Comparison of ENCODE assay signal across 8 mouse cellular contexts in the genomic region with DNA sequence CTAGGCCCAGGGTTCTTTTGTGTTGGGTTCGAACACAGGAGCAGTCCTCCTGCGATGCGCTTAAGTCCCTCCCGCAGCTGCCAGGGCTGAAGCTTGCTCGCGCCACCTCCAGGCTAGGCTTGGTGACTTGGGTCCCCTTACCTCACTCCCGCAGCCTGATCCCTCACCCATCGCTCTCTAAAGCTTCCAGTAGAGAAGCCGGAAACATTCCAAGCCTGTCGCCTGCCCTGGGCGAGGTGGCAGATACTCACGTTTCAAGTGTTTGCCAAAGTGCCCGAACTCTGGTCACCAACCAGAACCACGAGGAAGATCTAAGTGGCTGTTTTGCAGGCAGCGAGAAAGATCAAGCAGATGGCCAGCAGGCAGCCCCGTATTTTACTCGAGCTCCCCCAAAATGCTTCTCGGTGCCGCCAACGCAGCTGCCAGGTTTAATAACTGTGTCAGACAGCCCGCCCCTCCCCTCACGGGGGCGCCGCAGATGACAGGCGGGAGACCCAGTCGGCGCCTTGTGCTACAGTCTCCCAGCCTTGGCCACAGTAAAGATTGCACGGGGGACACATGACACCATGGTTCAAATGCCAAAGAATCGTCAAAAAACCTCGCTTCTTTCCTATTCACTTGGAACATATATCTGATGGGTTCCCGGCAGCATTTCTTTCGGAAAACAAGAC. TPM values are rescaled to one million over a fixed set of nuclear protein-coding genes. Genes with fewer than 3 reads are reported as not detected.
DNase-seq lines count a peak whose midpoint lies in the region; ATAC-seq and TF ChIP-seq lines count a peak whose summit lies in the region.

No protein-coding gene starts in this region.

- H3K36me3 ChIP-seq in ES-Bruce4 (ENCODE audit: control insufficient read depth, insufficient read depth, low read length, poor library complexity, severe bottlenecking): no peaks in the 10 kb centered on the region
- no peaks in the 10 kb centered on the region for H3K36me3 ChIP-seq in forebrain, embryonic 12.5 days (replicated peaks)
- H3K36me3 ChIP-seq in hindbrain, embryonic 11.5 days (ENCODE audit: control insufficient read depth, insufficient read depth, low read length): no peaks in the 10 kb centered on the region

- under 1% methylated on average over 32 of the region's 32 CpGs for WGBS in forebrain, embryonic 12.5 days
- WGBS in hindbrain, embryonic 11.5 days: under 1% methylated on average over 32 of the region's 32 CpGs
- WGBS in olfactory bulb, adult 2 months: 1% methylated on average over 32 of the region's 32 CpGs

- no peak for TF ChIP-seq POLR2A in ES-Bruce4 (IDR thresholded peaks at IDR 0.05; ENCODE audit: insufficient read depth, low read length)
- TF ChIP-seq POLR2A in olfactory bulb, adult 2 months (IDR thresholded peaks at IDR 0.05; ENCODE audit: insufficient read depth, low read depth, low read length): no peak; the same call in 1 of the 2 replicates

- peak overlapping the region; percentile 55 for H3K4me3 ChIP-seq in ES-Bruce4 (ENCODE audit: low read depth, low read length)
- peak overlapping the region; percentile 44 for H3K4me3 ChIP-seq in brown adipose tissue, adult 24 weeks (ENCODE audit: insufficient read depth, low read depth, low read length)
- H3K4me3 ChIP-seq in forebrain, embryonic 12.5 days (replicated peaks): peak overlapping the region; percentile 47
- H3K4me3 ChIP-seq in hindbrain, embryonic 11.5 days (ENCODE audit: low read depth, low read length): peak overlapping the region; percentile 42
- H3K4me3 ChIP-seq in olfactory bulb, adult 2 months (ENCODE audit: insufficient read depth, low read depth, low read length): peak overlapping the region; percentile 56

- peak; percentile 48 for TF ChIP-seq CTCF in ES-Bruce4 (IDR thresholded peaks at IDR 0.05; ENCODE audit: low read depth, low read length)
- 0 out of 2 replicates have a peak, but pooled peaks have one; percentile 22 for TF ChIP-seq CTCF in olfactory bulb, adult 2 months (IDR thresholded peaks at IDR 0.05; ENCODE audit: insufficient read depth, low read depth, low read length)

- H3K9ac ChIP-seq in ES-Bruce4 (ENCODE audit: low read depth, poor library complexity, severe bottlenecking): peak overlapping the region; percentile 10; the same call in 1 of the 2 replicates
- peak overlapping the region; percentile 59 for H3K9ac ChIP-seq in forebrain, embryonic 12.5 days
- peak overlapping the region; percentile 58 for H3K9ac ChIP-seq in hindbrain, embryonic 11.5 days (ENCODE audit: low read depth, low read length)

- peaks cover 3% of the 10 kb centered on the region for H3K4me1 ChIP-seq in ES-Bruce4 (ENCODE audit: control insufficient read depth, insufficient read depth, low read length)
- no peaks in the 10 kb centered on the region for H3K4me1 ChIP-seq in brown adipose tissue, adult 24 weeks (ENCODE audit: control insufficient read depth, insufficient read depth, insufficient read length, low read length)
- H3K4me1 ChIP-seq in forebrain, embryonic 12.5 days: peaks cover 48% of the 10 kb centered on the region
- peaks cover 4% of the 10 kb centered on the region for H3K4me1 ChIP-seq in hindbrain, embryonic 11.5 days (replicated peaks; ENCODE audit: control insufficient read depth, insufficient read depth, low read length)
- peaks cover 16% of the 10 kb centered on the region for H3K4me1 ChIP-seq in olfactory bulb, adult 2 months (ENCODE audit: control insufficient read depth, insufficient read depth, low read length)

- peak; percentile 73 for DNase-seq in hindbrain, embryonic 11.5 days (ENCODE audit: low spot score)
- peak; percentile 71 to 78 for DNase-seq in layer of hippocampus, postnatal 10 days (ENCODE audit: low spot score in 2 of 2)
- peak; percentile 81 to 87 for DNase-seq in lung, adult 18-20 months

- H3K27ac ChIP-seq in ES-Bruce4 (ENCODE audit: insufficient read depth, low read length): no peak overlapping the region
- H3K27ac ChIP-seq in brown adipose tissue, adult 24 weeks (replicated peaks; ENCODE audit: low read depth, low read length): no peak overlapping the region
- peak overlapping the region; percentile 91 for H3K27ac ChIP-seq in forebrain, embryonic 12.5 days
- H3K27ac ChIP-seq in hindbrain, embryonic 11.5 days (ENCODE audit: low read depth, low read length): peak overlapping the region; percentile 82
- peak overlapping the region; percentile 96 for H3K27ac ChIP-seq in olfactory bulb, adult 2 months (ENCODE audit: insufficient read depth, low read depth, low read length)

- peak overlapping the region; percentile 79 for H3K4me2 ChIP-seq in forebrain, embryonic 12.5 days
- H3K4me2 ChIP-seq in hindbrain, embryonic 11.5 days (replicated peaks; ENCODE audit: low read depth, low read length): peak overlapping the region; percentile 71

- H3K9me3 ChIP-seq in ES-Bruce4 (replicated peaks; ENCODE audit: control insufficient read depth, insufficient read depth, low read length, poor library complexity, severe bottlenecking): no peaks in the 10 kb centered on the region
- no peaks in the 10 kb centered on the region for H3K9me3 ChIP-seq in forebrain, embryonic 12.5 days
- no peaks in the 10 kb centered on the region for H3K9me3 ChIP-seq in hindbrain, embryonic 11.5 days (ENCODE audit: control insufficient read depth, low read length)

- no peak for TF ChIP-seq EP300 in ES-Bruce4 (IDR thresholded peaks at IDR 0.05; ENCODE audit: insufficient read depth, low read depth, low read length)

- H3K27me3 ChIP-seq in ES-Bruce4 (ENCODE audit: control insufficient read depth, insufficient read depth, low read length, poor library complexity, severe bottlenecking): no peaks in the 10 kb centered on the region; the same call in 1 of the 2 replicates
- peaks cover 10% of the 10 kb centered on the region for H3K27me3 ChIP-seq in forebrain, embryonic 12.5 days
- H3K27me3 ChIP-seq in hindbrain, embryonic 11.5 days (ENCODE audit: control insufficient read depth, insufficient read depth, low read length): peaks cover 2% of the 10 kb centered on the region; the same call in 1 of the 2 replicates

- peak; percentile 64 for ATAC-seq in forebrain, embryonic 12.5 days (ENCODE audit: low FRiP score)
- ATAC-seq in hindbrain, embryonic 11.5 days (ENCODE audit: low FRiP score): peak; percentile 76
- ATAC-seq in erythroid progenitor cell, adult 5-6 weeks (replicated peaks; ENCODE audit: low FRiP score, poor library complexity, severe bottlenecking): no peak

RNA-seq across cellular contexts. Expression of a gene that starts 2.2 kb away (rescaled TPM):
- polyA plus RNA-seq in ES-Bruce4 (2011; ENCODE audit: insufficient read depth, insufficient read length, low read depth, missing spikeins): 11.4 and 12.8 TPM in 2 replicates
- 14.0 and 14.2 TPM in 2 replicates for polyA plus RNA-seq in brown adipose tissue, adult 24 weeks (2012; ENCODE audit: insufficient read depth, insufficient read length, missing spikeins)
- polyA plus RNA-seq in forebrain, embryonic 12.5 days (2016; fragmentation: Nextera tagmentation; extraction: Ambion mirVana): 107 and 110 TPM in 2 replicates
- polyA plus RNA-seq in hindbrain, embryonic 11.5 days (2014; fragmentation: Nextera tagmentation; extraction: Ambion mirVana): 104 and 109 TPM in 2 replicates
- total RNA-seq in layer of hippocampus, postnatal 10 days (2021): 100 to 1,000 TPM; 267 to 271 TPM
- 128 TPM in 1 of 2 replicates, not detected in the other for polyA plus RNA-seq in olfactory bulb, adult 2 months (2012; ENCODE audit: insufficient read depth, insufficient read length, low replicate concordance, missing spikeins)
- 4.3 and 10.9 TPM in 2 replicates for total RNA-seq in erythroid progenitor cell, adult 5-6 weeks (2015; ENCODE audit: low replicate concordance)
- 8.9 and 11.4 TPM in 2 replicates for total RNA-seq in erythroid progenitor cell, adult 5-6 weeks (2017; ENCODE audit: low replicate concordance)

Comparison
In these comparisons a context has a peak if more than half of its experiments do, and no peak if none do; other contexts are left out.
1. H3K27ac ChIP-seq: peak in forebrain, embryonic 12.5 days (single experiment), hindbrain, embryonic 11.5 days (single experiment) and olfactory bulb, adult 2 months (single experiment); none in ES-Bruce4 (single experiment) and brown adipose tissue, adult 24 weeks (single experiment).
2. Peak in every context shown above with its lines, with median percentiles within 50 percentile points of each other: H3K4me3 ChIP-seq, H3K9ac ChIP-seq and DNase-seq.